Mouse (Mus musculus): ENCODE results near the gene Plxnb2.

GRCm38 (mm10) chr15:89175411-89176155, 5.0 kb downstream of the Plxnb2 start:
- TF ChIP-seq ZNF384 (IDR thresholded peaks at IDR 0.05; ENCODE audit: low read depth, low read length) (no peak), CHD2 (IDR thresholded peaks at IDR 0.05; ENCODE audit: low read depth, low read length) (no peak), ZC3H11A (IDR thresholded peaks at IDR 0.05; ENCODE audit: borderline replicate concordance, low read depth, low read length) (no peak), MAFK (IDR thresholded peaks at IDR 0.05; ENCODE audit: insufficient read depth, low read depth, low read length) (no peak)

Data from ES-E14 (cell line).